Mouse (Mus musculus): ENCODE data around the gene Xk. TPM values are rescaled to one million over a fixed set of nuclear protein-coding genes. Genes with fewer than 3 reads are reported as not detected.
"Not testable (repeated sequence)": the region's sequence is repeated elsewhere in the genome, so short reads cannot be mapped to it uniquely, and the experiment has no call there.

Gene Xk
- total RNA-seq, 2 experiments from 2014 or later: 6.4 to 8.0 TPM

GRCm38 (mm10) chrX:9302791-9303190 lies 30.2 kb downstream of the Xk start:
- intact Hi-C loops (cut with DNase I): no loop called here
- no peak for DNase-seq (ENCODE audit: low spot score)

- intact Hi-C loops (cut with DNase I): no loop called here
- DNase-seq (ENCODE audit: low spot score): no peak
Observed at GRCm38 (mm10) chrX:9303455-9303854, 30.9 kb downstream of the Xk start.

GRCm38 (mm10) chrX:9316457-9316856 lies 43.9 kb downstream of the Xk start:
- DNase-seq (ENCODE audit: low spot score); intact Hi-C loops (cut with DNase I): not testable (repeated sequence)

GRCm38 (mm10) chrX:9327954-9328353 lies 55.4 kb downstream of the Xk start:
- intact Hi-C loops (cut with DNase I); DNase-seq (ENCODE audit: low spot score): not testable (repeated sequence)

GRCm38 (mm10) chrX:9332366-9332962 lies 59.9 kb downstream of the Xk start:
- intact Hi-C loops (cut with DNase I); DNase-seq (ENCODE audit: low spot score): not testable (repeated sequence)

- intact Hi-C loops (cut with DNase I): not testable (repeated sequence)
- peak; percentile 7 for DNase-seq (ENCODE audit: low spot score)
Observed at GRCm38 (mm10) chrX:9333035-9333434, 60.5 kb downstream of the Xk start.

- intact Hi-C loops (cut with DNase I): loop anchor here (5.0 kb wide), 1 partner anchor 177 kb away; no protein-coding TSS in a partner anchor
- DNase-seq (ENCODE audit: low spot score): not testable (repeated sequence)
Observed at GRCm38 (mm10) chrX:9334996-9335395, 62.4 kb downstream of the Xk start.

GRCm38 (mm10) chrX:9350327-9350726 lies 77.8 kb downstream of the Xk start, which contains the start of gene H2al1k:
TSS of gene H2al1k (plus strand) at chrX:9350627.
- DNase-seq (ENCODE audit: low spot score); intact Hi-C loops (cut with DNase I): not testable (repeated sequence)

Other genes starting within 250 kb of the Xk start
- gene Fthl17e, start 239.3 kb upstream of the Xk start, total RNA-seq (2021): not detected
- not detected for gene Fthl17f, start 209.7 kb upstream of the Xk start, total RNA-seq (2021)
- not detected for gene 4930402K13Rik, start 168.2 kb upstream of the Xk start, total RNA-seq (2021)
- 1 to 10 TPM; 3.9 to 4.0 TPM for gene Lancl3, start 72.9 kb upstream of the Xk start, total RNA-seq (2021)
- not detected for gene Gm14862, start 15.9 kb upstream of the Xk start, total RNA-seq (2021)
- not detected for gene H2al1m, start 11.0 kb downstream of the Xk start, total RNA-seq (2021)
- gene H2al1k, start 77.9 kb downstream of the Xk start, total RNA-seq (2021): not detected
- gene Cybb, start 215.0 kb downstream of the Xk start, total RNA-seq (2021): 10 to 100 TPM in 1 of 2 experiments, 1 to 10 TPM in 1; 9.5 to 10.1 TPM